Mouse (Mus musculus): ENCODE results near the gene Exoc3l2. TPM values are rescaled to one million over a fixed set of nuclear protein-coding genes. Genes with fewer than 3 reads are reported as not detected.

Exoc3l2 gene
- polyA plus RNA-seq, 2 experiments, result 0.48 to 1.7 TPM

DNA sequence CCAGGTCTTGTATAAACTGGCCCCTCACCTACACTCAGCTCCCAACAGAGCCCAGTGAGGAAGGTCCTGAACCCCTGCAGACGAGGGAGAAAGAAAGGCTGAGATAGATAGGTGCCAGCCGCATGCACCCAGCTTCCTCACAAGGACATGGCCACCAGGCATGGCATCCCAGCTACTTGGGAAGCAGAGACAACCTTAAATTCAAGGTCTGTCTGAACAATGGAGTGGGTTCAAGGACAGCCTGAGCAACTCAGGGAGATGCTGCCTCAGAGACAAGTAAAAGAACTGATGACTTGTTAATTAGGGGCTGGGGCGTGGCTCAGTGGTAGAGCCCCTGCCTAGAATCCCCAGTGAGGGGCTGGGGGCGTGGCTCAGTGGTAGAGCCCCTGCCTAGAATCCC is 7.9 kb upstream of the Exoc3l2 start:
- no peaks in the 10 kb centered on the region for H3K27me3 ChIP-seq (ENCODE audit: control insufficient read depth, insufficient read depth, low read length)
- no peak overlapping the region for H3K4me3 ChIP-seq (ENCODE audit: insufficient read depth in 1 of 2, low read depth in 2 of 2, low read length in 2 of 2)
- no peak overlapping the region for H3K4me2 ChIP-seq (ENCODE audit: low read depth)
- no peak for TF ChIP-seq EP300 (IDR thresholded peaks at IDR 0.05; ENCODE audit: low read depth)
- TF ChIP-seq CTCF (IDR thresholded peaks at IDR 0.05; ENCODE audit: low read depth), result no peak
- no peak overlapping the region for H3K9ac ChIP-seq (replicated peaks)
- ATAC-seq (ENCODE audit: insufficient read depth), result no peak
- 61% methylated on average over 4 of the region's 4 CpGs for WGBS (ENCODE audit: insufficient replicate concordance)
- no peaks in the 10 kb centered on the region for H3K4me1 ChIP-seq (replicated peaks; ENCODE audit: control insufficient read depth in 2 of 2, insufficient read depth in 2 of 2, low read length in 1 of 2)
- no peak overlapping the region for H3K27ac ChIP-seq
- no peaks in the 10 kb centered on the region for H3K9me3 ChIP-seq (ENCODE audit: control insufficient read depth, low read length)
- DNase-seq (ENCODE audit: low read depth in 3 of 3, low spot score in 3 of 3), result no peak
- no peaks in the 10 kb centered on the region for H3K36me3 ChIP-seq (replicated peaks; ENCODE audit: control insufficient read depth, insufficient read depth, low read depth)

DNA sequence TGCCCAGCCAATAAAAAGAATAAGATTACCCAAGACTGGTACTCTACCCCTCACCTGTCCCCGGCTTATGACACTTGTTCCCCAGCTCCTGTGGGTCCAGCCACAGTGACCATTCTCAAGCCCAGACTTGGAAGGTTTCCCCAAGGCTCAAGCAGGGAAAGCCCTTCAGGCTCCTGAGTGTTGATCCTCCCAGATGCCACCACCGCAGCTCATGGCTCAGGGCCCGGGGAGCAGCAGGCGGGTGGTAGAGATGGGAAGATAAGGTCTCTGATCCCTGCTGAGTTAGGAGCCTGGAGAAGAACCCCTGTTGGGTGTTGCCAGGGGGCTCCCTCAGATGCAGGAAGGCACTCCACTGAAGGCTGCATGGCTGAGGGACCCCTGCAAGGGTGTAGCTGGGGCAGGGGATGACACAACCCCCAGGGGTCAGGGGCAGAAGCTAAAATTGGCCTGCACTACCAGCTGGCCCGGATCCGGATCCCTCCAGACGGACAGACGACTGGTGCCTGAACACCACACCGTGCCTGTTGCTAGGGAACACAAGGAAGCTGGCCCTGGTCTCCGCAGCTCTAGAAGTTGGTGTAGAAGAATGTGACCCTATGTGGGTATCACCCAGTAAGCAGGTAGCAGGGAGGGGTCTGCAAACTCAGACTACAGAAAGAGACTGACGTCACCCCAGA is 7.2 kb upstream of the Exoc3l2 start:
- Histone ChIP-seq H3K36me3 (replicated peaks; ENCODE audit: control insufficient read depth, insufficient read depth, low read depth) (no peaks in the 10 kb centered on the region), H3K27me3 (ENCODE audit: control insufficient read depth, insufficient read depth, low read length) (no peaks in the 10 kb centered on the region), H3K27ac (no peak overlapping the region), H3K4me2 (ENCODE audit: low read depth) (no peak overlapping the region), H3K9me3 (ENCODE audit: control insufficient read depth, low read length) (no peaks in the 10 kb centered on the region), H3K4me1 (replicated peaks; ENCODE audit: control insufficient read depth in 2 of 2, insufficient read depth in 2 of 2, low read length in 1 of 2) (no peaks in the 10 kb centered on the region), H3K9ac (replicated peaks) (no peak overlapping the region), H3K4me3 (ENCODE audit: insufficient read depth in 1 of 2, low read depth in 2 of 2, low read length in 2 of 2) (no peak overlapping the region)
- DNase-seq (ENCODE audit: low read depth in 3 of 3, low spot score in 3 of 3), result no peak
- 69% methylated on average over 11 of the region's 11 CpGs for WGBS (ENCODE audit: insufficient replicate concordance)
- ATAC-seq (ENCODE audit: insufficient read depth), result no peak
- TF ChIP-seq CTCF (IDR thresholded peaks at IDR 0.05; ENCODE audit: low read depth), result no peak
- no peak for TF ChIP-seq EP300 (IDR thresholded peaks at IDR 0.05; ENCODE audit: low read depth)

DNA sequence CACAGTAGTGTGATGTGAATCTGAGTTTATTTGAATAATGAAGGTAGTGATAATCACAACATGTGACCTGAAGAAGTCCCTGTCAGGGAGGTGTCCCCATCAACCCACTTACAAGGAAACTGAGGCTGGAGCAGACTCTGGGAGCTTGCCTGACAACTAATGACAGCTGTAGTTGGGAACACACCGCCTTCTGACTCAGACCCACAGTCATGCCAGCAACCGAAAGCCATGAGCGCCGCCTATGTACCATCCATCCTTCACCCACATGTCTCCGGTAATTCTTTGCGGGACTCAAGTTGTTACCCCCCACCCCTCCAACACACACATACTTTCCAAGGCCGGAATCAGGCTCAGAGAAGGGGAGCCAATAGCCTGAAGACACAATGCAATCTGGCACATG is 6.5 kb upstream of the Exoc3l2 start:
- ATAC-seq (ENCODE audit: insufficient read depth) (no peak), DNase-seq (ENCODE audit: low read depth in 3 of 3, low spot score in 3 of 3) (no peak)
- Histone ChIP-seq H3K4me1 (replicated peaks; ENCODE audit: control insufficient read depth in 2 of 2, insufficient read depth in 2 of 2, low read length in 1 of 2) (no peaks in the 10 kb centered on the region), H3K9ac (replicated peaks) (no peak overlapping the region), H3K4me2 (ENCODE audit: low read depth) (no peak overlapping the region), H3K36me3 (replicated peaks; ENCODE audit: control insufficient read depth, insufficient read depth, low read depth) (no peaks in the 10 kb centered on the region), H3K27me3 (ENCODE audit: control insufficient read depth, insufficient read depth, low read length) (no peaks in the 10 kb centered on the region), H3K4me3 (ENCODE audit: insufficient read depth in 1 of 2, low read depth in 2 of 2, low read length in 2 of 2) (no peak overlapping the region), H3K27ac (no peak overlapping the region), H3K9me3 (ENCODE audit: control insufficient read depth, low read length) (no peaks in the 10 kb centered on the region)
- whole genome bisulfite sequencing (ENCODE audit: insufficient replicate concordance), result 86% methylated on average over 7 of the region's 7 CpGs
- no peak for TF ChIP-seq CTCF (IDR thresholded peaks at IDR 0.05; ENCODE audit: low read depth)
- no peak for TF ChIP-seq EP300 (IDR thresholded peaks at IDR 0.05; ENCODE audit: low read depth)

DNA sequence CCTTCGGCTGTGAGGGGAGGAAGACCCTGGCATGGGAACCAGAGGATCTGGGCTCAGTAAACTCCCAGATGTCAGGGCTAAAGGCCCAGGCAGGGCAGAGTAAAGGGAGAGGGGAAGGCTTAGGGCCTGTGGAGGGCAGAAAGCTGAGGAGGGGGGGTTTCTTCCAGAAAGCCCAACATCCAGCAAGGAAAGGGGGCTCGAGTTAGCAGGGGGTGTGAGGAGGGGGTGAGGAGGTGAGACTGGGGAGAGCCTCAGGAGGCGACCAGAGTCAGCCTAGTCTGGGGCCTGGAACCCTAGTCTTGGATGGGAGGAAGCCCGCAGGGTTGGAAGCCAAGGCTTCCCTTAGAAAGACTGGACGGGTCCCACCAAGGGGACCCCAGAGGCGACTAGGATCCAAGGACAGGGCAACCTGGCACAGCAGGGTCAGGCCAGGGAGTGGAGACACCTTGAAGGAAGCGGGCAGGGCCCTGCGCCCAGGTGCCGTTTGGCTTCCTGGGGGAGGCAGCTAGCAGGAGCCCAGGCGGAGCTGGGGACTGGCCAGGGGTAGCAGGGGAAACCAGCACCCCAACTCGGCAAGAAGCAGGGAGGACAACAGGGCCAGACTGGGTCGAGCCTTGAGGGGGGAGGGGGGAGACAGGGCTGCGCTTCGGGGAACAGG is 5.6 kb upstream of the Exoc3l2 start:
- no peaks in the 10 kb centered on the region for H3K27me3 ChIP-seq (ENCODE audit: control insufficient read depth, insufficient read depth, low read length)
- DNase-seq (ENCODE audit: low read depth in 3 of 3, low spot score in 3 of 3) (no peak), ATAC-seq (ENCODE audit: insufficient read depth) (0 out of 2 replicates have a peak, but pooled peaks have one; percentile 3)
- TF ChIP-seq CTCF (IDR thresholded peaks at IDR 0.05; ENCODE audit: low read depth), result no peak
- no peak for TF ChIP-seq EP300 (IDR thresholded peaks at IDR 0.05; ENCODE audit: low read depth)
- H3K4me2 ChIP-seq (ENCODE audit: low read depth), result peak overlapping the region; percentile 85
- H3K4me1 ChIP-seq (replicated peaks; ENCODE audit: control insufficient read depth in 2 of 2, insufficient read depth in 2 of 2, low read length in 1 of 2), result 0 out of 4 replicates have a peak, but pooled peaks cover 0 to 2% of the 10 kb centered on the region in 2 experiments
- WGBS (ENCODE audit: insufficient replicate concordance), result 8% methylated on average over 14 of the region's 14 CpGs
- peak overlapping the region; percentile 73 for H3K9ac ChIP-seq (replicated peaks)
- peak overlapping the region; percentile 73 to 78 for H3K4me3 ChIP-seq (ENCODE audit: insufficient read depth in 1 of 2, low read depth in 2 of 2, low read length in 2 of 2)
- no peak overlapping the region for H3K27ac ChIP-seq
- H3K36me3 ChIP-seq (replicated peaks; ENCODE audit: control insufficient read depth, insufficient read depth, low read depth), result no peaks in the 10 kb centered on the region
- no peaks in the 10 kb centered on the region for H3K9me3 ChIP-seq (ENCODE audit: control insufficient read depth, low read length)

DNA sequence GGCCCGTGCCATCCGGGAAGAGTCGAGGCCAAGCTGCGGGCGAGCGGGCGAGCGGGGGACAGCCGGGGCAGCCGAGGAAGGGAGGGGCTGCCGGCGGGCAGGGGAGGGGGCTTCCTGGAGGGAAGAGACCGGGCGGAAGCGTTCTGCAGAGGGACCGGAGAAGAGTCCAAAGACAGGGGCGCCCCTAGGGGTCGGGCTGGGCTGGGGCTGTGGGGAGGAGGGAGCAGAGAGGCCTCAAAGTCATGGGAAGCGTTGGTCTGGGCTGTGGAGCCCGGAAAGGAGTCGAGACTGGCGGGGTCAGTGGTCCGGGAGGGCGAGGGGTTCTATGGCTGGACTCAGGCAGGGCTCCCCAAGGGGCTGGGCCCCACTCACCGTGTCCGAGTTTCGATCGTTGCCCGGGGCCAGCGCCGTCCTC is 5.1 kb upstream of the Exoc3l2 start:
- 1% methylated on average over 31 of the region's 31 CpGs for WGBS (ENCODE audit: insufficient replicate concordance)
- Histone ChIP-seq H3K4me3 (ENCODE audit: insufficient read depth in 1 of 2, low read depth in 2 of 2, low read length in 2 of 2) (peak overlapping the region; percentile 73 to 78), H3K4me1 (replicated peaks; ENCODE audit: control insufficient read depth in 2 of 2, insufficient read depth in 2 of 2, low read length in 1 of 2) (0 out of 4 replicates have a peak, but pooled peaks cover 0 to 2% of the 10 kb centered on the region in 2 experiments), H3K9me3 (ENCODE audit: control insufficient read depth, low read length) (no peaks in the 10 kb centered on the region), H3K36me3 (replicated peaks; ENCODE audit: control insufficient read depth, insufficient read depth, low read depth) (no peaks in the 10 kb centered on the region), H3K27me3 (ENCODE audit: control insufficient read depth, insufficient read depth, low read length) (no peaks in the 10 kb centered on the region), H3K27ac (no peak overlapping the region), H3K4me2 (ENCODE audit: low read depth) (peak overlapping the region; percentile 85), H3K9ac (replicated peaks) (peak overlapping the region; percentile 73)
- peak; percentile 41; the same call in 1 of the 2 replicates for TF ChIP-seq CTCF (IDR thresholded peaks at IDR 0.05; ENCODE audit: low read depth)
- TF ChIP-seq EP300 (IDR thresholded peaks at IDR 0.05; ENCODE audit: low read depth), result no peak
- ATAC-seq (ENCODE audit: insufficient read depth) (peak; percentile 42), DNase-seq (ENCODE audit: low read depth in 3 of 3, low spot score in 3 of 3) (peak in 2 of 3 experiments; percentile 18 to 20)

Data from liver, embryonic 14.5 days (tissue).